Mouse (Mus musculus): ENCODE results near the gene Slc30a9.

Slc30a9 gene

GRCm38 (mm10) chr5:67312522-67312851 lies 5.7 kb downstream of the Slc30a9 start:
- in situ Hi-C loops (cut with MboI, MseI): no loop called here

GRCm38 (mm10) chr5:67321656-67322268 lies 15.0 kb downstream of the Slc30a9 start:
- in situ Hi-C loops (cut with MboI, MseI): no loop called here

- in situ Hi-C loops (cut with MboI, MseI): no loop called here
These were observed 17.3 kb downstream of the Slc30a9 start for GRCm38 (mm10) chr5:67324032-67324431.

- in situ Hi-C loops (cut with MboI, MseI): no loop called here
These were observed 34.1 kb downstream of the Slc30a9 start for GRCm38 (mm10) chr5:67340811-67341210.

GRCm38 (mm10) chr5:67347060-67347459 lies 40.3 kb downstream of the Slc30a9 start:
- in situ Hi-C loops (cut with MboI, MseI): no loop called here

- in situ Hi-C loops (cut with MboI, MseI): no loop called here
These were observed 42.2 kb downstream of the Slc30a9 start for GRCm38 (mm10) chr5:67348949-67349348.

- in situ Hi-C loops (cut with MboI, MseI): no loop called here
These were observed 55.6 kb downstream of the Slc30a9 start for GRCm38 (mm10) chr5:67362316-67362715.

- in situ Hi-C loops (cut with MboI, MseI): no loop called here
These were observed 56.2 kb downstream of the Slc30a9 start for GRCm38 (mm10) chr5:67362931-67363330.

- in situ Hi-C loops (cut with MboI, MseI): no loop called here
These were observed 70.4 kb downstream of the Slc30a9 start for GRCm38 (mm10) chr5:67377044-67377621.

GRCm38 (mm10) chr5:67381690-67382089 lies 74.9 kb downstream of the Slc30a9 start:
- in situ Hi-C loops (cut with MboI, MseI): no loop called here

- in situ Hi-C loops (cut with MboI, MseI): no loop called here
These were observed 75.8 kb downstream of the Slc30a9 start for GRCm38 (mm10) chr5:67382556-67382955.

GRCm38 (mm10) chr5:67393951-67394350 lies 87.2 kb downstream of the Slc30a9 start:
- in situ Hi-C loops (cut with MboI, MseI): no loop called here

GRCm38 (mm10) chr5:67395211-67395851 lies 88.6 kb downstream of the Slc30a9 start:
- in situ Hi-C loops (cut with MboI, MseI): no loop called here

GRCm38 (mm10) chr5:67397186-67397585 lies 90.4 kb downstream of the Slc30a9 start:
- in situ Hi-C loops (cut with MboI, MseI): no loop called here

GRCm38 (mm10) chr5:67399876-67400607 lies 93.3 kb downstream of the Slc30a9 start:
- in situ Hi-C loops (cut with MboI, MseI): no loop called here

- in situ Hi-C loops (cut with MboI, MseI): no loop called here
These were observed 94.1 kb downstream of the Slc30a9 start for GRCm38 (mm10) chr5:67400608-67401480.

- in situ Hi-C loops (cut with MboI, MseI): no loop called here
These were observed 94.9 kb downstream of the Slc30a9 start for GRCm38 (mm10) chr5:67401612-67402011.

- in situ Hi-C loops (cut with MboI, MseI): no loop called here
These were observed 97.6 kb downstream of the Slc30a9 start for GRCm38 (mm10) chr5:67404380-67404779.

GRCm38 (mm10) chr5:67404919-67405318 lies 98.2 kb downstream of the Slc30a9 start:
- in situ Hi-C loops (cut with MboI, MseI): no loop called here

Measured in T-helper 2 cell (primary cell).